Mouse (Mus musculus) C2C12 (cell line): Measurements from ENCODE around the gene Zfp791. TPM values are rescaled to one million over a fixed set of nuclear protein-coding genes. Genes with fewer than 3 reads are reported as not detected.

Experiments
- H3K27me3 ChIP-seq: one replicate; pipeline ENCODE4 v1.6.1; 2011; ENCODE audit not compliant: control insufficient read depth, insufficient read depth, insufficient read length
- H3K36me3 ChIP-seq: one replicate; pipeline ENCODE4 v1.6.1; 2011; ENCODE audit not compliant: control insufficient read depth, insufficient read depth
- H3K4me3 ChIP-seq: one replicate; pipeline ENCODE4 v1.5.1; 2011; ENCODE audit warnings: mild to moderate bottlenecking, control low read depth; ENCODE audit not compliant: poor library complexity, insufficient read depth, severe bottlenecking
- H3K79me2 ChIP-seq: one replicate; pipeline ENCODE4 v1.6.1; 2011; ENCODE audit not compliant: control insufficient read depth, insufficient read depth
- H3K79me3 ChIP-seq: one replicate; pipeline ENCODE4 v1.6.1; 2011; ENCODE audit warnings: low read depth, control low read depth
- H3ac ChIP-seq: one replicate; pipeline ENCODE3; 2011; ENCODE audit warnings: low read depth; ENCODE audit not compliant: control insufficient read depth, insufficient read length
- CEBPB ChIP-seq: IDR thresholded peaks from one replicate; pipeline ENCODE4 v1.6.1; 2011; ENCODE audit warnings: low read depth, mild to moderate bottlenecking, control low read depth, moderate library complexity
- CTCF ChIP-seq: IDR thresholded peaks from one replicate; pipeline ENCODE4 v1.5.1; 2011; ENCODE audit not compliant: control insufficient read depth, insufficient read depth, insufficient read length
- FOSL1 ChIP-seq: IDR thresholded peaks from one replicate; pipeline ENCODE4 v1.8.0; 2011; ENCODE audit warnings: mild to moderate bottlenecking, low read length; ENCODE audit not compliant: poor library complexity, insufficient read depth, severe bottlenecking
- MAX ChIP-seq: IDR thresholded peaks from one replicate; pipeline ENCODE4 v1.6.1; 2011; ENCODE audit warnings: mild to moderate bottlenecking, control low read depth
- MYOD1 ChIP-seq: IDR thresholded peaks from one replicate; pipeline ENCODE4 v1.6.1; 2011; ENCODE audit warnings: low read depth; ENCODE audit not compliant: control insufficient read depth, insufficient read length
- MYOG ChIP-seq: IDR thresholded peaks from one replicate; pipeline ENCODE4 v1.6.1; 2011; ENCODE audit not compliant: control insufficient read depth, insufficient read length; ENCODE audit errors: extremely low read depth
- USF1 ChIP-seq: IDR thresholded peaks from one replicate; pipeline ENCODE4 v1.6.1; 2011; ENCODE audit warnings: low read depth, mild to moderate bottlenecking, control low read depth, moderate library complexity
- polyA plus RNA-seq: library from polyadenylated mRNA; unstranded; fragments of >200 nt; fragmentation: generic; extraction: Trizol; gene quantifications from one replicate; pipeline ENCODE4 v1.2.1, GENCODE M21; 2012; ENCODE audit warnings: missing spikeins

Gene Zfp791
- polyA plus RNA-seq, 1 experiment = 0.07 TPM

GRCm38 (mm10) chr8:85073041-85073612 lies 49.8 kb downstream of the Zfp791 start:
- H3ac ChIP-seq = peak overlapping the region; percentile 57
- peaks cover 11% of the 10 kb centered on the region for H3K79me3 ChIP-seq
- TF ChIP-seq FOSL1 (no peak), MAX (no peak), CEBPB (no peak), CTCF (no peak), MYOD1 (no peak), USF1 (no peak), MYOG (no peak)
- no peak overlapping the region for H3K4me3 ChIP-seq
- peaks cover 32% of the 10 kb centered on the region for H3K79me2 ChIP-seq
- peaks cover 50% of the 10 kb centered on the region for H3K36me3 ChIP-seq
- H3K27me3 ChIP-seq = no peaks in the 10 kb centered on the region

- Histone ChIP-seq H3K4me3 (peak overlapping the region; percentile 95), H3ac (peak overlapping the region; percentile 63), H3K79me3 (peaks cover 11% of the 10 kb centered on the region), H3K36me3 (peaks cover 45% of the 10 kb centered on the region), H3K27me3 (no peaks in the 10 kb centered on the region), H3K79me2 (peaks cover 32% of the 10 kb centered on the region)
- TF ChIP-seq CTCF (no peak), MYOG (no peak), MYOD1 (no peak), CEBPB (no peak), USF1 (no peak), FOSL1 (no peak), MAX (no peak)
Measured at GRCm38 (mm10) chr8:85072364-85072929, 50.4 kb downstream of the Zfp791 start.

- Histone ChIP-seq H3K27me3 (no peaks in the 10 kb centered on the region), H3K79me3 (peaks cover 11% of the 10 kb centered on the region), H3K36me3 (peaks cover 40% of the 10 kb centered on the region), H3K4me3 (peak within 1 kb of the TSS; percentile 95), H3ac (peak within 1 kb of the TSS; percentile 90), H3K79me2 (peaks cover 32% of the 10 kb centered on the region)
- TF ChIP-seq USF1 (peak; percentile 88), CEBPB (no peak), FOSL1 (no peak), MAX (peak; percentile 95), MYOG (no peak), MYOD1 (no peak), CTCF (no peak)
Measured at GRCm38 (mm10) chr8:85071514-85072281, 51.2 kb downstream of the Zfp791 start, which contains the start of gene Dhps. TSS of gene Dhps (plus strand) at chr8:85071757.

- Histone ChIP-seq H3K79me2 (peaks cover 32% of the 10 kb centered on the region), H3K79me3 (peaks cover 11% of the 10 kb centered on the region), H3K27me3 (no peaks in the 10 kb centered on the region), H3K4me3 (peak overlapping the region; percentile 95), H3K36me3 (peaks cover 34% of the 10 kb centered on the region), H3ac (no peak overlapping the region)
- TF ChIP-seq USF1 (no peak), MYOG (no peak), CTCF (no peak), MYOD1 (no peak), CEBPB (no peak), FOSL1 (no peak), MAX (no peak)
Measured at GRCm38 (mm10) chr8:85071041-85071440, 51.9 kb downstream of the Zfp791 start.

GRCm38 (mm10) chr8:85067982-85068381 lies 54.9 kb downstream of the Zfp791 start, which contains the start of gene Gm5741:
TSS of gene Gm5741 (minus strand) at chr8:85067982.
- Histone ChIP-seq H3K79me2 (peaks cover 12% of the 10 kb centered on the region), H3K27me3 (no peaks in the 10 kb centered on the region), H3K79me3 (peaks cover 5% of the 10 kb centered on the region), H3ac (no peak within 1 kb of the TSS), H3K4me3 (no peak within 1 kb of the TSS), H3K36me3 (peaks cover 3% of the 10 kb centered on the region)
- TF ChIP-seq CEBPB (no peak), MYOD1 (no peak), MYOG (no peak), CTCF (no peak), MAX (no peak), USF1 (no peak), FOSL1 (no peak)
